Mouse (Mus musculus) CH12.LX (cell line): ENCODE measurements at regions not wholly inside any gene's neighbourhood (a gene's known extent, or its start where the extent isn't known, plus 50 kb on each side); places are given as distances from the start of the nearest gene placed in this dataset.

Experiments
- DNase-seq: peaks from one replicate; pipeline ENCODE4 v3.0.0-alpha.2; 2013; ENCODE audit errors: extremely low read depth
- H3K27ac ChIP-seq: 2 replicates; pipeline ENCODE4 v1.5.1; 2012; ENCODE audit warnings: low read depth, mild to moderate bottlenecking, control low read depth, moderate library complexity; ENCODE audit not compliant: insufficient read depth
- H3K27me3 ChIP-seq: replicated peaks from 2 replicates; pipeline ENCODE3; 2012; ENCODE audit warnings: inconsistent platforms
- H3K36me3 ChIP-seq, 2 experiments: replicated peaks in 1 of 2; 2 replicates each; pipeline versions ENCODE3 to v1.6.1; 2012; ENCODE audit warnings: inconsistent platforms in 1 of 2, low read length in 1 of 2, mild to moderate bottlenecking in 1 of 2, mixed read lengths in 1 of 2, moderate library complexity in 1 of 2; ENCODE audit not compliant: control insufficient read depth in 1 of 2, insufficient read depth in 1 of 2
- H3K4me1 ChIP-seq, 2 experiments: 2 replicates each; pipeline ENCODE4 v1.6.1; 2012; ENCODE audit warnings: inconsistent platforms in 1 of 2, moderate library complexity in 1 of 2; ENCODE audit not compliant: insufficient read depth in 2 of 2, control insufficient read depth in 1 of 2
- H3K4me2 ChIP-seq: 2 replicates; pipeline ENCODE4 v1.6.1; 2012; ENCODE audit warnings: low read depth, mild to moderate bottlenecking, control low read depth; ENCODE audit not compliant: poor library complexity, insufficient read depth, severe bottlenecking
- H3K4me3 ChIP-seq, 3 experiments: fragments of 150-350 bp in 1 of 3; sonication (generic) in 1 of 3; replicated peaks in 1 of 3; 2 replicates each; pipeline versions ENCODE3 to v1.5.1; 2011 to 2012; ENCODE audit warnings: low read depth in 2 of 3, low read length in 2 of 3, mild to moderate bottlenecking in 2 of 3, moderate library complexity in 2 of 3, control low read depth in 1 of 3, improper control_type of control experiment in 1 of 3, inconsistent platforms in 1 of 3, mixed read lengths in 1 of 3; ENCODE audit not compliant: poor library complexity in 1 of 3
- H3K79me2 ChIP-seq: replicated peaks from 2 replicates; pipeline ENCODE4 v1.6.1; 2012; ENCODE audit warnings: mild to moderate bottlenecking, moderate library complexity; ENCODE audit not compliant: control insufficient read depth, poor library complexity, insufficient read depth, severe bottlenecking; ENCODE audit errors: extremely low read depth
- H3K9ac ChIP-seq: 2 replicates; pipeline ENCODE4 v1.6.1; 2012; ENCODE audit warnings: low read depth, mild to moderate bottlenecking, control low read depth, moderate library complexity; ENCODE audit not compliant: insufficient read depth
- H3K9me3 ChIP-seq: replicated peaks from 2 replicates; pipeline ENCODE3; 2012; ENCODE audit warnings: low read length, inconsistent platforms, mixed read lengths
- CHD1 ChIP-seq: IDR thresholded peaks from 2 replicates; pipeline ENCODE4 v1.6.1; 2012; ENCODE audit warnings: low read depth, low read length, improper control_type of control experiment, inconsistent platforms
- CHD2 ChIP-seq: IDR thresholded peaks from 2 replicates; pipeline ENCODE4 v1.6.1; 2011; ENCODE audit warnings: low read length, improper control_type of control experiment
- E2F4 ChIP-seq: IDR thresholded peaks from 2 replicates; pipeline ENCODE4 v1.6.1; 2011; ENCODE audit warnings: low read depth, low read length, improper control_type of control experiment; ENCODE audit not compliant: insufficient replicate concordance
- ETS1 ChIP-seq: conservative IDR thresholded peaks from 2 replicates; pipeline ENCODE4 v1.6.1; 2012; ENCODE audit warnings: low read depth, mild to moderate bottlenecking, inconsistent platforms, low read length, improper control_type of control experiment, moderate library complexity
- GABPA ChIP-seq: IDR thresholded peaks from 2 replicates; pipeline ENCODE4 v1.6.1; 2012; ENCODE audit warnings: low read depth, low read length, improper control_type of control experiment, inconsistent platforms; ENCODE audit not compliant: insufficient replicate concordance
- HCFC1 ChIP-seq: IDR thresholded peaks from 2 replicates; pipeline ENCODE4 v1.6.1; 2012; ENCODE audit warnings: low read depth, mild to moderate bottlenecking, inconsistent platforms, low read length, improper control_type of control experiment
- IRF4 ChIP-seq: IDR thresholded peaks from 2 replicates; pipeline ENCODE4 v1.6.1; 2014; ENCODE audit warnings: low read depth, mild to moderate bottlenecking, inconsistent platforms, low read length, improper control_type of control experiment
- JUND ChIP-seq: conservative IDR thresholded peaks from 2 replicates; pipeline ENCODE4 v1.6.1; 2011; ENCODE audit warnings: low read depth, low read length, improper control_type of control experiment
- MAFK ChIP-seq: IDR thresholded peaks from 2 replicates; pipeline ENCODE4 v1.6.1; 2011; ENCODE audit warnings: low read length, improper control_type of control experiment; ENCODE audit not compliant: insufficient replicate concordance
- MAZ ChIP-seq: IDR thresholded peaks from 2 replicates; pipeline ENCODE4 v1.6.1; 2012; ENCODE audit warnings: low read depth, mild to moderate bottlenecking, inconsistent platforms, low read length, improper control_type of control experiment, moderate library complexity
- MEF2A ChIP-seq: IDR thresholded peaks from 2 replicates; pipeline ENCODE4 v1.6.1; 2014; ENCODE audit warnings: low read depth, mild to moderate bottlenecking, inconsistent platforms, low read length, improper control_type of control experiment, borderline replicate concordance
- MXI1 ChIP-seq: IDR thresholded peaks from 2 replicates; pipeline ENCODE4 v1.6.1; 2011; ENCODE audit warnings: mild to moderate bottlenecking, low read depth, low read length, improper control_type of control experiment
- NELFE ChIP-seq: IDR thresholded peaks from 2 replicates; pipeline ENCODE4 v1.6.1; 2011; ENCODE audit warnings: low read depth, low read length, improper control_type of control experiment
- NRF1 ChIP-seq: IDR thresholded peaks from 2 replicates; pipeline ENCODE4 v1.6.1; 2014; ENCODE audit warnings: low read depth, mild to moderate bottlenecking, inconsistent platforms, low read length, improper control_type of control experiment, moderate library complexity
- PAX5 ChIP-seq: IDR thresholded peaks from 2 replicates; pipeline ENCODE4 v1.6.1; 2012; ENCODE audit warnings: low read length, inconsistent platforms, mixed read lengths
- POLR2A ChIP-seq: IDR thresholded peaks from 2 replicates; pipeline ENCODE4 v1.6.1; 2011; ENCODE audit warnings: low read depth, mild to moderate bottlenecking, improper control_type of control experiment, low read length
- POLR2AphosphoS2 ChIP-seq: IDR thresholded peaks from 2 replicates; pipeline ENCODE4 v1.6.1; 2011; ENCODE audit warnings: low read depth, low read length, improper control_type of control experiment
- RAD21 ChIP-seq: IDR thresholded peaks from 2 replicates; pipeline ENCODE4 v1.6.1; 2011; ENCODE audit warnings: low read depth, mild to moderate bottlenecking, low read length, improper control_type of control experiment, moderate library complexity
- RCOR1 ChIP-seq: conservative IDR thresholded peaks from 2 replicates; pipeline ENCODE4 v1.6.1; 2012; ENCODE audit warnings: low read depth, mild to moderate bottlenecking, inconsistent platforms, low read length, improper control_type of control experiment
- TCF12 ChIP-seq: IDR thresholded peaks from 2 replicates; pipeline ENCODE4 v1.6.1; 2014; ENCODE audit warnings: low read depth, mild to moderate bottlenecking, inconsistent platforms, low read length, improper control_type of control experiment
- UBTF ChIP-seq: IDR thresholded peaks from 2 replicates; pipeline ENCODE4 v1.6.1; 2012; ENCODE audit warnings: low read depth, mild to moderate bottlenecking, inconsistent platforms, low read length, improper control_type of control experiment, moderate library complexity
- ZC3H11A ChIP-seq: IDR thresholded peaks from 2 replicates; pipeline ENCODE4 v1.6.1; 2012; ENCODE audit warnings: low read depth, mild to moderate bottlenecking, inconsistent platforms, low read length, improper control_type of control experiment
- ZKSCAN1 ChIP-seq: IDR thresholded peaks from 2 replicates; pipeline ENCODE4 v1.6.1; 2012; ENCODE audit warnings: low read depth, inconsistent platforms, low read length, improper control_type of control experiment, borderline replicate concordance
- ZMIZ1 ChIP-seq: IDR thresholded peaks from 2 replicates; pipeline ENCODE4 v1.6.1; 2012; ENCODE audit warnings: low read depth, mild to moderate bottlenecking, inconsistent platforms, low read length, improper control_type of control experiment
- ZNF384 ChIP-seq: IDR thresholded peaks from 2 replicates; pipeline ENCODE4 v1.6.1; 2012; ENCODE audit warnings: low read depth, low read length, improper control_type of control experiment, inconsistent platforms
- dilution Hi-C: fragments of 300-500 bp; cut with MboI; formaldehyde crosslinking; loops from 2 replicates; pipeline ENCODE4 v1.14.3; 2020; ENCODE audit warnings: low sequenced_read_pairs; ENCODE audit not compliant: extremely low pct_unique_long_range_greater_than_20kb, extremely low pct_ligation_motif_present
- in situ Hi-C: fragments of 300-500 bp; cut with MboI; formaldehyde crosslinking; loops from 3 replicates; pipeline ENCODE4 v1.14.3; 2019; ENCODE audit warnings: low sequenced_read_pairs, low pct_ligation_motif_present, low pct_unique_long_range_greater_than_20kb, mixed read lengths

DNA sequence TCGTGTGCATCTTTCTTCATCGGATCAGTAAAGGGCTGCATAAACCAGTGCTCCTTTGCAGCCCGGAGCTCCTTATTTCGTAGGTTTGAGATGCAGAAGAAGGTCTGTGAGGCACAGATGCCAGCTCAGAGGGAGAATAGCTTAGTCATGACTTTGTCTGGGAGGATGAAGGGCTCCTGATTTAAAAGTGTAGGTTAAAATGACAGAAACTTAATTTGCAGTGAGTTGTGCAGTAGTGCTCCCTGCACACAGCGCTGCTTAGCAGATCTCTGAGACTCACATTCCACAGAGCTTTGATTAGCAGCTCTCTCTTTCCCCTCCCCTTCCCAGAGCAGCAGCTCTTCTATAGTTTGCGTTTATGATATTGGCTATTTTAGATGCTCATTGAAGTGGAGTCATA lies 200.9 kb downstream of the Vrk1 start:
- in situ Hi-C loops, result no loop called here
- Histone ChIP-seq H3K9ac (no peak overlapping the region), H3K36me3 (no peaks in the 10 kb centered on the region), H3K9me3 (peaks cover 62% of the 10 kb centered on the region), H3K4me3 (no peak overlapping the region), H3K4me1 (no peaks in the 10 kb centered on the region), H3K27ac (no peak overlapping the region), H3K27me3 (no peaks in the 10 kb centered on the region), H3K4me2 (no peak overlapping the region), H3K79me2 (no peaks in the 10 kb centered on the region)
- TF ChIP-seq MAFK, result no peak
- no peak for TF ChIP-seq TCF12
- TF ChIP-seq IRF4, result no peak
- no peak for TF ChIP-seq RCOR1
- TF ChIP-seq ZC3H11A, result no peak
- no peak for TF ChIP-seq NELFE
- DNase-seq, result no peak
- dilution Hi-C loops, result no loop called here

- H3K79me2 ChIP-seq, result no peaks in the 10 kb centered on the region
- H3K9me3 ChIP-seq, result peaks cover 64% of the 10 kb centered on the region
Measured at GRCm38 (mm10) chr12:106211488-106211887, 201.5 kb downstream of the Vrk1 start.

DNA sequence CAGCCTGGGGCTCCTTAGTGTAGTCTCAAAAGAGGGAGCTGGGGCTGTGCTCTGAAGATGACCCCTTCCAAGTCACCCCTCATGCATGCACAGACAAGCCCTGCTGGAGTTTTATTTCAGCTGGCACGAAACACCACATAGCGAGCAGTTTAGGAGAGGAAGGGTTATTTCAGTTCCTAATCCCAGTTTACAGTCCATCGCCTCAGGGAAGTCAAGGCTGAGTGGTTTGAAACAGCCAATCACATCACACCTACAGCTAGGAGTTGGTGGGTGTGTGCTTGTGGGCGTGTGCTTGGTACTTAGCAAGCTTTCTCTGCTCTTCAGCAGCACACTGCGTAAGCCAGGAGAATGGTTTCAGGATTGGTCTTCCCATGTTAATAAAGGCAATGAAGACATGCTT lies 202.4 kb downstream of the Vrk1 start:
- Histone ChIP-seq H3K27ac (no peak overlapping the region), H3K27me3 (no peaks in the 10 kb centered on the region), H3K4me3 (no peak overlapping the region), H3K36me3 (no peaks in the 10 kb centered on the region), H3K9me3 (peaks cover 73% of the 10 kb centered on the region), H3K9ac (no peak overlapping the region)
- in situ Hi-C loops, result no loop called here
- DNase-seq, result no peak
- dilution Hi-C loops, result no loop called here
- TF ChIP-seq E2F4 (no peak), POLR2AphosphoS2 (no peak), UBTF (no peak), MAFK (no peak), CHD1 (no peak), ZNF384 (no peak), MXI1 (no peak), MAZ (no peak), HCFC1 (no peak), MEF2A (no peak), ETS1 (no peak), PAX5 (no peak), POLR2A (no peak), NRF1 (no peak), RCOR1 (no peak), RAD21 (no peak), CHD2 (no peak), ZMIZ1 (no peak)
- TF ChIP-seq, all 38 proteins: peak for 0
- Histone ChIP-seq H3K4me1 (no peaks in the 10 kb centered on the region), H3K79me2 (no peaks in the 10 kb centered on the region), H3K4me2 (no peak overlapping the region)

More at GRCm38 (mm10) chr12:106211488-106211887, 201.5 kb downstream of the Vrk1 start:
- Histone ChIP-seq H3K27ac (no peak overlapping the region), H3K4me2 (no peak overlapping the region), H3K9ac (no peak overlapping the region), H3K4me1 (no peaks in the 10 kb centered on the region), H3K36me3 (no peaks in the 10 kb centered on the region), H3K4me3 (no peak overlapping the region), H3K27me3 (no peaks in the 10 kb centered on the region)
- dilution Hi-C loops, result no loop called here
- no peak for DNase-seq
- TF ChIP-seq GABPA (no peak), E2F4 (no peak), RAD21 (no peak), UBTF (no peak), JUND (no peak), POLR2AphosphoS2 (no peak), ZKSCAN1 (no peak), ZC3H11A (no peak)
- in situ Hi-C loops, result no loop called here
